Mouse (Mus musculus): ENCODE results near the gene 9230102O04Rik. TPM values are rescaled to one million over a fixed set of nuclear protein-coding genes. Genes with fewer than 3 reads are reported as not detected.

9230102O04Rik gene
- polyA plus RNA-seq, 1 experiment from 2014 or later: 0.50 TPM

DNA sequence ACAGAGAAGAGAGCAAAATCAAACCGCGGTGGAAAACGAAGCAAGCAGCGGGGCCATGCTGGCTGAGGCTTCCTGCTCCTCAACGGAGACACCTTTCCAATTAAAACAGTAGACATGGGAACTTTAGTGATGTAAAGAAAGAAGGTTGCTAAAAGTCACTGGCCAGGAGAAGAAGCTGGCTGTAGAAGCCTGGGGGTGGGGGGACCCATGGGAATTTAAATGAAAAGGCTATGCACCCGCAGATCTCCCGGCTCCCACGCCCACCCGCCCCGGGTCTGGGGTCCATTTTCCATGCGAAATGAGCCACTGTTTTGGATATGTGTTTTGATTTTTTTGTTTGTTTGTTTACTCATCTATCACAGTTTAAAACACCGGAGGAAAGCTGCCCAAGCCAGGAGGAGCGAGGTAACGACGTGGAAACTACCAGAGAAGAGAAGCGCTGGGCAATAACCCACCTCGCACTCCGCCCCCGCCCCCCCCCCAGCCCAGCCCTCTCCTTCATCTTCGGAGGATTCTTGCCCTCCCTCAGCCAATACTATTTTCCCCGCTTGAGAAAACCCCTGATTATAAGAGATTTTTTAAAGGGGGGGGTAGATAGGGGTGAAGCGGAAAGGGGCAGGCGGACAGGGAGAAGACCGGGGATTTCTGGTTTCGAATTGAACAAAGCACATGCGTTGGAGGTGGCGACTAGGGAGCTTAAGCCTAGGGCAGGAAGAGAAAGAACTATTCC is 5.4 kb downstream of the 9230102O04Rik start:
- WGBS: under 1% methylated on average over 27 of the region's 27 CpGs

DNA sequence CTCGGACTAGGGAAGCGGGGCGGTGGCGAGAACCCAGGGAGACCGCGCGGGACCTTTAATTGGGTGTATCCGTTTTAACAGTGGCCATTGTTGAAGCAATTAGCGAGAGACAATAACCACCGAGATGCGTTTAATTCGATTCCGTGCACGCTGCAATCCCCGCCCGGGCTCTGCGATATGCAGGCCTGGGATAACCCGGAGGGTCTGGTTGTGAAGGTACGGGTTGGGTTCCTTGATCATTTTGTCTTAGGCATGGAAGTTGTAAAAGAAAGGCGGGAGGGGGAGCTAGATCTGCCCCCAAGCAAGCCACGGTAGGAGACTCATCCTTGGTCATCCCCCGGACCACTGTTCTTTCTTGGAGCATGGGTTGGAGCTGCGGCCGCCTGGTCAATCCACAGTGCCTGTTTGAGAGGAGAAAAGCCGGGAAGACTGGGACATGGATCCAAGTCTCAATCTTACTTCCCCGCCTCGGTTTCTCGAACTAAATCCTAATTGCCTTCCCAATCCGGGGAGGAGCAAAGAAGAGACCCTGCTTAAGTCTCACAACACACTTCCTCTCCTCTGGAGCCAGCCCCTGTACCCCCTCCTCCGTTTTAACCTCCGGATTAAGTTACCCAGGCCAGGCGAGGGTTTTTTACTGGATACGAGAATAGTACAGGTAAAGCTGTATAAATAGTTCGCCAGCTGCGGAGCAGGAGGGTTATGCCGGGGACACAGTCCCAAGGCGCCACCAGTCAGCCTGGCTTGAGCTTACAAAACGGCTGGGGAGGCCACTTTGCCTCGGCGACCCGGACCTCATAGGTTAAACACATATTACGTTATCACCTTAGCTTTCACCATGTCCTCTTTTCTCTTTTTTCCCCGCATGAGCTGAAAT is 6.2 kb downstream of the 9230102O04Rik start:
- Histone ChIP-seq H3K4me1 (peaks cover 48% of the 10 kb centered on the region), H3K9ac (no peak overlapping the region), H3K9me3 (no peaks in the 10 kb centered on the region), H3K4me3 (replicated peaks) (peak overlapping the region; percentile 16), H3K27ac (no peak overlapping the region), H3K4me2 (peak overlapping the region; percentile 22), H3K36me3 (replicated peaks) (no peaks in the 10 kb centered on the region), H3K27me3 (peaks cover 98% of the 10 kb centered on the region)
- under 1% methylated on average over 43 of the region's 43 CpGs for WGBS
- ATAC-seq (ENCODE audit: low FRiP score): no peak

More for the DNA sequence above, 5.4 kb downstream of the 9230102O04Rik start:
- Histone ChIP-seq H3K4me2 (peak overlapping the region; percentile 22; the same call in 1 of the 2 replicates), H3K4me1 (peaks cover 42% of the 10 kb centered on the region), H3K27ac (no peak overlapping the region), H3K9ac (no peak overlapping the region), H3K36me3 (replicated peaks) (no peaks in the 10 kb centered on the region), H3K9me3 (no peaks in the 10 kb centered on the region), H3K27me3 (peaks cover 99% of the 10 kb centered on the region), H3K4me3 (replicated peaks) (peak overlapping the region; percentile 16)
- ATAC-seq (ENCODE audit: low FRiP score): no peak

DNA sequence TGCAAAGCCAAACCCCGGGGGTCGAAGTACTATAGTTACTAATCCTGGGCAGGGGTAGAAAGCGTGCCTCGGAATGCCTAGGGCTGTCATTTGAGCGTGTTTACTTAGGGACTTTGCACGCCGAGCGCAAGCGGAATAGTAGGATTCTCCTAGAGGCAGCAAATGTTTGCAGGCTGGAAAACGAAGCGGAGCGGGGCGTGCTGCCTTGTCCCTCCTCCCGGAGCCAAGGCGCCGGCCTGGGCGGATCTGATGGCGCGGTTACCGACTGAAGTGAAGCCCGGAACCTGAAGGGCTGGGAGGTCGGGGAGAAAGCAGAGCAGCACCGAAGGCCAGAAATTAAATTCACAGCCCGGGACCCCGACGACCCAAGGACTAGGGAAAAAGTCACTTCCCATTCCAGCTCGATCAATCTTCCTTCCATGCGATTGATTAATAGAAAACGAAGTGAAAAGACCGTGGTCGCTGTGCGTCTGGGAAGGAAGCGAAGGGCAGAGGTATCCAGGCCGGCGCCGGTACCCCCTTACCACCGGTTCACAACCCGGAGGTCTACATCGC is 6.9 kb downstream of the 9230102O04Rik start:
- Histone ChIP-seq H3K4me1 (peaks cover 51% of the 10 kb centered on the region), H3K4me3 (replicated peaks) (peak overlapping the region; percentile 16), H3K9ac (no peak overlapping the region), H3K27me3 (peaks cover 97% of the 10 kb centered on the region), H3K9me3 (no peaks in the 10 kb centered on the region), H3K36me3 (replicated peaks) (no peaks in the 10 kb centered on the region), H3K4me2 (peak overlapping the region; percentile 32; the same call in 1 of the 2 replicates), H3K27ac (no peak overlapping the region)
- WGBS: 1% methylated on average over 39 of the region's 39 CpGs
- ATAC-seq (ENCODE audit: low FRiP score): no peak

DNA sequence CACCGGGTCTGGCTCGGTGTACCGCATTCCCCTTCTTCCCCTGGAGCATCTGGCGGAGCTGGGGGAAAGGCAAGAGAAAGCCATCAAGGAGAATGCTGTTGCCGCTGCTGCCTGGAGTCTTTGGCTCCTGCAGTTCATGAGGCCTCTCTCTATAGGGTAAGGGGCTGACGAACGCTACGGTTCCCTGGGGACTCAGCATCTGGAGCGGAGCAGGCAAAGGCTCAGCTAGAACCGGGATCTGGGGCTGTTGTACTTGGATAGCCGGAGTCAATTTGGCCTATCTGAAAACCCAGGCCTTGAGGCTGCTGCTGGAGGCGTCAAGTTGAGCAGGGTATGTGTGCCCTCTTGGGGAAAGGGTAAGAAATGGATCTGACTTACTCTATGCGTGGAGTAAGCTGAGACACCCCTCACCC is 7.7 kb downstream of the 9230102O04Rik start:
- H3K36me3 ChIP-seq (replicated peaks): no peaks in the 10 kb centered on the region
- 0% methylated on average over 13 of the region's 13 CpGs for WGBS
- H3K4me1 ChIP-seq: peaks cover 58% of the 10 kb centered on the region
- H3K4me3 ChIP-seq (replicated peaks): peak overlapping the region; percentile 27
- H3K9ac ChIP-seq: no peak overlapping the region
- H3K4me2 ChIP-seq: peak overlapping the region; percentile 47
- H3K27ac ChIP-seq: no peak overlapping the region
- no peaks in the 10 kb centered on the region for H3K9me3 ChIP-seq
- H3K27me3 ChIP-seq: peaks cover 97% of the 10 kb centered on the region
- ATAC-seq (ENCODE audit: low FRiP score): no peak

DNA sequence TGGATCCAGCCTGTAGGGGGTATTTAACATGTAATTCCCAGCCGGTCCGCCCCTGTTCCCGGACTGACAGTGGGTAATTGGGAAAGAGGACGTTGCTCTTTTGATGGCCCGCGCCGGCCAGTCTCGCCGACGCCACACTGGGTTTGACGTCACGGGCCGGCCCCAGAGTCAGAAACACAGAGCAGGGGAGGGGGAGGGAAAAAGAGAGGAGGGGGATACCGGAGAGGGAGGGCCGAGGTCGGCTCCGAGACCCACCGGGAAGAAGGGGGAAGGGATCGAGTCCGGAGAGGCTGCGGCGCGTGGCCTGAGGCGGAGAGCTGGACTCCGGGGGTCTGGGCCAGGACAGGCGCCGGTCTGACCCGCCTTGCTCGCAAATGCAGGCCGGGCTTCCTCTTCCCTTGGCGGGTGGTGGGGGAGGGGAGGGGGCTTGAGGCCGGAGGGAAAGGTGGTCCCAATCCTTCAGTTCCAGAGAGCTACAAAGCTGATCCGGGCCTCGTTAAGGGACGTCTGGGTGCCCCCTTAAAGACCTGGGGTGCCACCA is 8.2 kb downstream of the 9230102O04Rik start, which contains the start of gene 4930412O13Rik:
TSS of gene 4930412O13Rik (plus strand) at position 202 of the 541 bp plus-strand sequence.
- peak within 1 kb of the TSS; percentile 27 for H3K4me3 ChIP-seq (replicated peaks)
- H3K9ac ChIP-seq: no peak within 1 kb of the TSS
- peaks cover 58% of the 10 kb centered on the region for H3K4me1 ChIP-seq
- peak within 1 kb of the TSS; percentile 47 for H3K4me2 ChIP-seq
- H3K27me3 ChIP-seq: peaks cover 97% of the 10 kb centered on the region
- ATAC-seq (ENCODE audit: low FRiP score): no peak
- H3K27ac ChIP-seq: no peak within 1 kb of the TSS
- H3K9me3 ChIP-seq: no peaks in the 10 kb centered on the region
- no peaks in the 10 kb centered on the region for H3K36me3 ChIP-seq (replicated peaks)
- WGBS: under 1% methylated on average over 35 of the region's 35 CpGs

DNA sequence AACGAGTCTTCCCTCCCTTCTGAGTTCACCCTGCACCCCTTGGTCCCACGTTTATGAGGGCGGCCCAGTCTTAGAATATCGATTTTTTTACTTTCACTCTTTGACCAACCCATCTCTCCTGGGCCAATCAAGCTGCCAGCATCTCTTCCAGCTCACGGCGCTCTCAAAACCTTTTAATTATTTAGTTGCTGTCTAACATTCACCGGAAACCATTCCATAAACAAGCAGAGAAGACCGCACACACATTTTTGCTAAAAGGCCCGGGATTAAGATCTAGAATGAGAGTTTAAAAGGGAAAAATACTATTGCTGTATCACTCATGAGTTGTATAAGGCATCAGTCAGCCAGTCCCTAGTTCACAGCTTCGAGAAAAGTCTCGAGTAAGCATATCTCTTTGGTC is 9.1 kb downstream of the 9230102O04Rik start:
- H3K27ac ChIP-seq: no peak overlapping the region
- 2% methylated on average over 11 of the region's 11 CpGs for WGBS
- no peak overlapping the region; the same call in 1 of the 2 replicates for H3K4me3 ChIP-seq (replicated peaks)
- H3K9me3 ChIP-seq: no peaks in the 10 kb centered on the region
- no peak for ATAC-seq (ENCODE audit: low FRiP score)
- no peak overlapping the region for H3K9ac ChIP-seq
- no peaks in the 10 kb centered on the region for H3K36me3 ChIP-seq (replicated peaks)
- no peak overlapping the region for H3K4me2 ChIP-seq
- peaks cover 97% of the 10 kb centered on the region for H3K27me3 ChIP-seq
- H3K4me1 ChIP-seq: peaks cover 58% of the 10 kb centered on the region

DNA sequence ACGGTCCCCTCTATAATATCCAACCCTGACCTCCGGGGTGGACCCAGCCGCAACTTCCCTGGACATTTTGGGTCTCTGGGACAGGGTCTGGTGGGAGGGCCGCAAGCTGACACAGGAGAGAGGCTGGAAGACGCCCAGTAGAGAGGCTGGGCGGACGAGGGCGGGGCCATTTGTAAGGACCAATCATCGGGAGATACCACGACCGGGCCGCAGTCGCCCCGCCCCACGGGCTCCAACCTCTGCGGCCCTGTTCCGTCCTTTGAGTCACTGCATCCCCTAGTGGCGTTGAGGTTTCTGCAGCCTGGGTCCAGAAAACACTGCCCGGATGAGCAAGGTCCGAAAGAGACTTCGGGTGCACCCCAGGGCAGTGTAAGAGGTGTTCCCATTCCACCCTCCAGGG is 9.8 kb downstream of the 9230102O04Rik start:
- no peak overlapping the region for H3K27ac ChIP-seq
- H3K4me3 ChIP-seq (replicated peaks): peak overlapping the region; percentile 46
- peak; percentile 93 for ATAC-seq (ENCODE audit: low FRiP score)
- H3K4me1 ChIP-seq: peaks cover 62% of the 10 kb centered on the region
- WGBS: 0% methylated on average over 21 of the region's 21 CpGs
- H3K9ac ChIP-seq: no peak overlapping the region
- H3K36me3 ChIP-seq (replicated peaks): no peaks in the 10 kb centered on the region
- peak overlapping the region; percentile 76 for H3K4me2 ChIP-seq
- H3K27me3 ChIP-seq: peaks cover 97% of the 10 kb centered on the region
- no peaks in the 10 kb centered on the region for H3K9me3 ChIP-seq

DNA sequence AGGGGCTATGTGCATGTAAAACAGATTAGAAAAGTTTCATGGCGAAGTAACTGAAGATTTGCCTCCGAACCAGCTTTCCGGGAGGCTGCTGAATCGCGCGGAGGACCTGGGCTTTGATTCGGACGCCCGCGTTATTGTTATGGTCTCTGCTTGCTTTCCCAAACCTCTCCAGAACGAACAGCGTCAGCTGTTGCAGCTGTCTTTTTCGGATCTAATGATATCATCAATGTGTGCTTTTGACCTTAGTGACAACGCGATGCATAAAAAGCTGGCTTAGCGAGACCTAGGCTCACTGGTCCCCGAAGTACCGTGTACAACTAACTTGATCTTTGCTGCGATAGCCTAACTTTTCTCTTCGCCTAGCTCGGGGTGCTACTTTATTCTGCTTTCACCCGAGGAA is 10.2 kb downstream of the 9230102O04Rik start:
- ATAC-seq (ENCODE audit: low FRiP score): peak; percentile 4; the same call in 1 of the 2 replicates
- H3K36me3 ChIP-seq (replicated peaks): no peaks in the 10 kb centered on the region
- no peaks in the 10 kb centered on the region for H3K9me3 ChIP-seq
- H3K27ac ChIP-seq: no peak overlapping the region
- H3K9ac ChIP-seq: no peak overlapping the region
- H3K4me3 ChIP-seq (replicated peaks): peak overlapping the region; percentile 46
- peaks cover 62% of the 10 kb centered on the region for H3K4me1 ChIP-seq
- under 1% methylated on average over 22 of the region's 22 CpGs for WGBS
- H3K27me3 ChIP-seq: peaks cover 97% of the 10 kb centered on the region
- peak overlapping the region; percentile 76 for H3K4me2 ChIP-seq

DNA sequence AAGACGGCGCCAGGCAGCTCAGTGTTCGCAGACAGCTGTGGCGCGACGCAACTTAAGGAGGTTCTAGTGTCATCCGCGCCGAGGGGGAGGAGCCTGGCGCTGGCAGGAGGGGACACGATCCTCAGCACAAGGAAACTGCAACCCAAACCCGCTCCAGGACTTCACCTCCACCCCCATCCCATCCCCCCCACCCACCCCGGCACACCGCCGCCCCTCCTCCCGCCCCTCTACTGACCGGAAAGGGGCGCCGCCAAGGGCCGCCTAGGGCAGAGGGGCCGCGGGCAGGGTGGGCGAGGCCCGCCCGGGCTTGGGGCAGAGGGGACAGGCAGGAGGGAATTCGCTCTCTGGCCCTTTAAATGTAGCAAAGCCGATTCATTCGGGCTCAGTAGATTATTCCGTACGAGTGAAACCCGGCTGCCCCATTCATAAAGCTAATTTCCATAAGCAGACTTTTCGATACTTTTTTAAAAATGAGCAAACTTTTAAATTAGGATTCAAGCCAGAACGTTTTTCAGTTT is 10.7 kb downstream of the 9230102O04Rik start:
- Histone ChIP-seq H3K36me3 (replicated peaks) (no peaks in the 10 kb centered on the region), H3K9me3 (no peaks in the 10 kb centered on the region), H3K4me2 (peak overlapping the region; percentile 76), H3K4me1 (peaks cover 57% of the 10 kb centered on the region), H3K4me3 (replicated peaks) (peak overlapping the region; percentile 46), H3K27ac (no peak overlapping the region), H3K9ac (peak overlapping the region; percentile 48; the same call in 1 of the 2 replicates), H3K27me3 (peaks cover 97% of the 10 kb centered on the region)
- under 1% methylated on average over 30 of the region's 33 CpGs for WGBS
- ATAC-seq (ENCODE audit: low FRiP score): peak; percentile 21; the same call in 1 of the 2 replicates

DNA sequence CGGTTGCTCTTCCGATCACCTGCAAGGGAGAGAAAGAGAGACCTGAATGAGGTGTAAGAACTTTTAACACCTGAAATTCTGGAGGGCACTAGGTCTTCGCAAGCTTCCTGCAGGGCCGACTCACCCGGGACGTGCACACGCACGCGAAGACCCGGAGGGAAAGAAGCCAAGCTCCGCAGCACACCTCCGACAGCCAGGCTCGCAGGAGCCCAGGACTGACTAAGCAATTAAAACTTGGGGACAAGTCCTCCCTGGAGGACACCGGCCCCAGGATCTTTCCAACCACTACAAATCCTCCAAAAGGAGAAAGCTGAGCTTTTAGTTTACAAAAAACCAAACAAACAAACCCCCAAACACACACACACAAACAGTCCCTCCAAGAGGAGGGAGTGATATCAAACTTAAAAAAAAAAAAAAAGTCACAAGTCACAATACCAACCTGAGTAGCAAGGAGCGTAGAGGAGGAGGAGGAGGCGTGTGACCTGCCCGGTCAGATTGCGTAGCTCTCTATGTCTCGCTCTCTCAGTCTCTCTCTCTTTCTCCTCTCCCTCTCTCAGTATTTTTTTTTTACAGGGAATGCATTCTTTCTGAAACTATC is 11.3 kb downstream of the 9230102O04Rik start:
- ATAC-seq (ENCODE audit: low FRiP score): no peak
- Histone ChIP-seq H3K4me2 (peak overlapping the region; percentile 76), H3K4me3 (replicated peaks) (peak overlapping the region; percentile 46), H3K4me1 (peaks cover 53% of the 10 kb centered on the region), H3K9me3 (no peaks in the 10 kb centered on the region), H3K9ac (0 out of 2 replicates have a peak overlapping the region, but pooled peaks have one; percentile 48), H3K36me3 (replicated peaks) (no peaks in the 10 kb centered on the region), H3K27me3 (peaks cover 96% of the 10 kb centered on the region), H3K27ac (no peak overlapping the region)
- 1% methylated on average over 19 of the region's 19 CpGs for WGBS

DNA sequence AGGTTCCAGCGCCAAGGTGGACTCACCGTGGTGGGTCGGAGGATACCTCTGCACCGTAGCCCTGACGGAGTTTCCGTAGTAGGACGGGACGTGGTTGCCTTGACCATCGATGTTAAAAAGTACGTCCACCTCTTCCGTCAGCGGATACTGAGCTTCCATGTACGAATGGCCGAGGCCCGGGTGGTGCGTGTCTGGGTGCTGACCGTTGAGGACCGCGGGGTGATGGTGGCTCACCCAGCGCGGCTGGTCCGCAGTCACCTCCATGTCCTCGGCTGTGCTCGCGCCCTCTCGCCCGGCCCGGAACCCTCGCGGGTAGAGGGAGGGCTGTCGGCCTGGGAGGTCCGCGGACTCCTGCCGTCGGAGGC is 12.0 kb downstream of the 9230102O04Rik start:
- Histone ChIP-seq H3K4me3 (replicated peaks) (peak overlapping the region; percentile 23), H3K4me1 (peaks cover 51% of the 10 kb centered on the region), H3K36me3 (replicated peaks) (no peaks in the 10 kb centered on the region), H3K27me3 (peaks cover 96% of the 10 kb centered on the region), H3K9ac (no peak overlapping the region), H3K4me2 (peak overlapping the region; percentile 33), H3K27ac (no peak overlapping the region), H3K9me3 (no peaks in the 10 kb centered on the region)
- WGBS: under 1% methylated on average over 35 of the region's 35 CpGs
- ATAC-seq (ENCODE audit: low FRiP score): no peak

Data from forebrain, embryonic 12.5 days (tissue).